Mouse (Mus musculus): ENCODE results near the gene Ccdc149. TPM values are rescaled to one million over a fixed set of nuclear protein-coding genes. Genes with fewer than 3 reads are reported as not detected.

The Ccdc149 gene
- polyA plus RNA-seq, 1 experiment from 2014 or later, result 14.7 TPM

Other genes starting within 250 kb of the Ccdc149 start
- gene Sod3, start 107.7 kb downstream of the Ccdc149 start, polyA plus RNA-seq (2014; fragmentation: Nextera tagmentation; extraction: Ambion mirVana), result 2.9 and 3.8 TPM in 2 replicates
- 6.5 and 6.9 TPM in 2 replicates for gene Lgi2, start 94.9 kb upstream of the Ccdc149 start, polyA plus RNA-seq (2014; fragmentation: Nextera tagmentation; extraction: Ambion mirVana)
- 7.5 and 7.7 TPM in 2 replicates for gene Sepsecs, start 198.2 kb upstream of the Ccdc149 start, polyA plus RNA-seq (2014; fragmentation: Nextera tagmentation; extraction: Ambion mirVana)

Data from hindbrain, embryonic 14.5 days (tissue).